Mouse (Mus musculus): ENCODE results near the gene Naa25.

Gene Naa25

DNA sequence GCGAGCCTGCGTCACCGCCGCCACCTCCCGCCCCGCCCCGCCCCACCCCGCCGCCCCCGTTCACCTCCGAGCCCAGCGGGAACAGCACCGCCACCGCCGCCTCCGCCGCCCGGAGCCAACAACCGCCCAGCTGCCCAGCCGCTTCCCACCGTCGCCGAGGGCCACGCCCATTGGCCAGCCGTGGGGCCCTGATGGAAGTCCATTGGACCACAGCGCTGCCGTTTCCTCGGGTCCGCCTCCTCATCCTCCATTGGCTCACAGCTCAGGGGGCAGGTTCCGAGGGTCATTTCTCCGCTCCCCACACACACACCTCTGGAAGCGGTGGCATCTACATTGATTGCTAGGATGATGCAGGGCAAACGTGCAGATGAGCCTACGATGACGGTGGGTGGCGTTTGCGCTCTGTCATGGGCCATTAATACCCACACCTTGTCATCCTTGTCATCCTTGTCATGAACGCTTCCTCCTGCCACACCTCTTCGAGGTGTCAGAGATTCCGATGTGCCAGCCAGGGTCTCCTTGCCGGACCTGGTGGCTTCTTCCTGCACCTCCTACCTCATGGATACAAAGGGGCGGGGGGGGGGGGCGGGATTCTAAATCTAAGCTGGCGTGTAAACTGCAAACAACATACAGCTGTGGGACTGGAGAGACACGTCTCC, 12.1 kb upstream of the Naa25 start, which contains the start of gene Trafd1:
Gene Trafd1 (minus strand): TSS at position 172 of the 659 bp plus-strand sequence.
- no peaks in the 10 kb centered on the region for H3K27me3 ChIP-seq (ENCODE audit: control insufficient read depth, insufficient read depth, low read length, poor library complexity, severe bottlenecking)
- H3K36me3 ChIP-seq (ENCODE audit: control insufficient read depth, insufficient read depth, low read length, poor library complexity, severe bottlenecking): 0 out of 2 replicates have a peak, but pooled peaks cover 3% of the 10 kb centered on the region
- DNase-seq (ENCODE audit: low read depth, low spot score): peak; percentile 93

DNA sequence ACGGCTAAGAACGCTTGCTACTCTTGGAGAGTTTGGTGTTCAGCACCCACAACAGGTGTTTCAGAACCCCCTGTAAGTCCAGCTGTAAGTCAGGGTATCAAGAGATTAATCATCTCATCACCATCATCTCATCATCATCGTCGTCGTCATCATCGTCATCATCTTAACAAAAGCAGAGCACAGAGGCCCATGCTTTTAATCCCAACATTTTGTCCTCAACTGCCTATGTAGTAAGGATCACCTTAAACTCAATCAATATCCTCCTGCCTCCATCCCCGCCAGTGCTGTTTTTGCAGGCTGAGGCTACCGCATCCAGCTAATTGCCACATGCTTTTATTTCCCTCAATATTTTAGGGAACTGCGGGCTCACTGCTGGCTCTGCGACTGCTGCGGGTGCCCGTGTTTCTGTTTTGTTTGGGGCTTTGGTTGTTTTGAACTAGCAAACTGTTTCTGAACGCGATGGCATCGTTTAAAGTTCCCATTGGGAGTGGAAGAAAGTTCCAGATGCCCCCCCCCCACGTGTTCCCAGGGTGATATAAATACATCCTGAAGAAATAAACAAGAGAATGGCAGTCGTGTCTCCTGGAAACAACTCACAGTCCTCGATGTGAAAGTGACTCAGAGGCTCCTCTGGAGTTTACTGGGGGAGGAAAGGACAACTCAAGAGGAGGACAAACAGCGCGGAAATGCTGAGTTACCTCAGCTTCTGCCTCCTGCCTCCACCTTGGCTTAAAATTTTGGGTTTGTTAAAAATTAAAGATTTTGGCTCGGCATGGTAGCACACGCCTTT, 11.4 kb upstream of the Naa25 start:
- DNase-seq (ENCODE audit: low read depth, low spot score): peak; percentile 19

DNA sequence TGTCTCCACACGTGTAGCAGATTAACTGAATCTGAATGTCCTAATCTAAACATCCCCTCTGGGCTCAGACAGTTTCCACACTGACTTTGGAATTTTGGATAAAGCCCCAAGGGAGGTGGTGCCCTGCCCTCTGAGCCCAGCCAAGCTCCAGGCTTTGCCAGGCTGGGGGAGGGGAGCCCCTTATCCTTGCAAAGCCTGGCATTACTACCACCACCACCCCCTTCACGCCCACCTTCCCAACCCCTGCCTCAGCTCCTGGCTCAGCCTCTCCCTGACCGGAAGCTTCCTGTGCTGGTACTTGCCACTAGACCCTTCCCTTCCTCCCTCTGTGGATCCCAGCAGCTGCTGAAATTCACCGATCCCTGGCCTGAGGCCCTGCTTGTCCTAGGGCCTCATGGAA, 10.6 kb upstream of the Naa25 start:
- Histone ChIP-seq H3K36me3 (ENCODE audit: control insufficient read depth, insufficient read depth, low read length, poor library complexity, severe bottlenecking) (0 out of 2 replicates have a peak, but pooled peaks cover 2% of the 10 kb centered on the region), H3K27me3 (ENCODE audit: control insufficient read depth, insufficient read depth, low read length, poor library complexity, severe bottlenecking) (no peaks in the 10 kb centered on the region)
- DNase-seq (ENCODE audit: low read depth, low spot score): no peak

More for the DNA sequence above, 11.4 kb upstream of the Naa25 start:
- H3K36me3 ChIP-seq (ENCODE audit: control insufficient read depth, insufficient read depth, low read length, poor library complexity, severe bottlenecking): 0 out of 2 replicates have a peak, but pooled peaks cover 2% of the 10 kb centered on the region
- H3K27me3 ChIP-seq (ENCODE audit: control insufficient read depth, insufficient read depth, low read length, poor library complexity, severe bottlenecking): no peaks in the 10 kb centered on the region

DNA sequence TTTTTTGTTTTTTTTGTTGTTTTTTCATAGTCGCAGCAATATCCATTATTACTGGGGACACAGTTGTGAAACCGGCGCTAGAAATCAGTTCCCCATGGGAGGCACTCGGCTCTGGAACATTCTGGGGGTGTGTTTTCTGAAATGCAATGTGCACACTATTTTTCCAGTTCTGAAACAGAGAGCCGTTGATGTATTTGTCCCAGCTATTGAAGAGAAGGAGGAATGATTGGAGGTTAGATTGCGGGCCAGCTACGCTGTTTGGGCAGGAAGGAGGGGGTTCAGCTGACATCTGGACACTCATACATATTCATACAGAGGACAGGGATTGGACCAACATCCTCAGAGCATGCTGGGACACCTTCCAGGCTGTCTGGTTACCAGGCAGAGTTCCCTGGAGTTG, 8.6 kb upstream of the Naa25 start:
- DNase-seq (ENCODE audit: low read depth, low spot score): no peak
- H3K27me3 ChIP-seq (ENCODE audit: control insufficient read depth, insufficient read depth, low read length, poor library complexity, severe bottlenecking): no peaks in the 10 kb centered on the region
- H3K36me3 ChIP-seq (ENCODE audit: control insufficient read depth, insufficient read depth, low read length, poor library complexity, severe bottlenecking): no peaks in the 10 kb centered on the region

DNA sequence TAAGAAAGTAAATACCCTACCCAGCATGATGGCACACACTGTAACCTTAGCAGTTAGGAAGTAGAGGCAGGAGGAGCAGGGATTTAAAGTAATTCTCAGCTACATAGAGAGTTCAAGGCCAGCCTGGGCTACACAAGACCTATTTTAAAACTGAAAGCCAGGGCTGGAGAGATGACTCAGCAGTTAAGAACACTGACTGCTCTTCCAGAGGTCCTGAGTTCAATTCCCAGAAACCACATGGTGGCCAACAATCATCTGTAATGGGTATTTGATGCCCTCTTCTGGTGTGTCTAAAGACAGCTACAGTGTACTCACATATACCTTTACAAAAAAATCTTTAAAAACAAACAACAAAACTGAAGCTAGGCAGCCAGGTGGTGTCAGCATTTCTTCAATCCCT, 8.0 kb upstream of the Naa25 start:
- no peaks in the 10 kb centered on the region for H3K27me3 ChIP-seq (ENCODE audit: control insufficient read depth, insufficient read depth, low read length, poor library complexity, severe bottlenecking)
- H3K36me3 ChIP-seq (ENCODE audit: control insufficient read depth, insufficient read depth, low read length, poor library complexity, severe bottlenecking): no peaks in the 10 kb centered on the region
- no peak for DNase-seq (ENCODE audit: low read depth, low spot score)

DNA sequence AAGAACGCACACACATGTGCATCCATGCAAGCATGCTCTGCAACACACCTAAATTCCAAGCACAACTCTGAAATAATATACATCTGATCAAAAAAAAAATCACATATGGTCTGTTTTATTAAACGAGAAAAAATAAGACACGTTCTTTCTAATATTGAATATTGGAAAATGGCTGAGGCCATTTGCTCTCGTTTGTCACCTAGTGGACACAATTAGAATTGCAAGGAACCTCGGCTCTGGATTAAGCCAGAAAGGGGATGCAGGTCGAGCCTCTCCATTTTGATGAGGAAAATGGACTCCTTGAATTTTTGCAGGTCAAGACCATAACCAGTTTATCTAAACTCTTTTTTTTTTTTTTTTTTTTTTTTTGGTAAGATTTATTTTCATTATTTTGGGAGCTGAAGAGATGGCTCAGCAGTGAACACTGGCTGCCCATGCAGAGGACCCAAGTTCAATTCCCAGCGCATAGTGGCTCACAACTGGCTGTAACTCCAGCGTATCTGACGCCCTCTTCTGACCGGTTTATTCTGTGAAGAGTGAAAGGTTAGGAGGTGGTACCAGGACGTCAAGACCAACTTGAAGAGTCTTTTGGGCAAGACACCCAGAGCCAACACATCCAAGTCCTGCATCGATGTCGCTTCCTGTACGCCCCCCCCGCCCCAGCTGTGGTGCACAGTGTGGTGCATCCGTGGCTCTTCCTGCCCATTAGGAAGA, 4.9 kb upstream of the Naa25 start:
- no peaks in the 10 kb centered on the region for H3K36me3 ChIP-seq (ENCODE audit: control insufficient read depth, insufficient read depth, low read length, poor library complexity, severe bottlenecking)
- H3K27me3 ChIP-seq (ENCODE audit: control insufficient read depth, insufficient read depth, low read length, poor library complexity, severe bottlenecking): no peaks in the 10 kb centered on the region
- peak; percentile 70 for DNase-seq (ENCODE audit: low read depth, low spot score)

DNA sequence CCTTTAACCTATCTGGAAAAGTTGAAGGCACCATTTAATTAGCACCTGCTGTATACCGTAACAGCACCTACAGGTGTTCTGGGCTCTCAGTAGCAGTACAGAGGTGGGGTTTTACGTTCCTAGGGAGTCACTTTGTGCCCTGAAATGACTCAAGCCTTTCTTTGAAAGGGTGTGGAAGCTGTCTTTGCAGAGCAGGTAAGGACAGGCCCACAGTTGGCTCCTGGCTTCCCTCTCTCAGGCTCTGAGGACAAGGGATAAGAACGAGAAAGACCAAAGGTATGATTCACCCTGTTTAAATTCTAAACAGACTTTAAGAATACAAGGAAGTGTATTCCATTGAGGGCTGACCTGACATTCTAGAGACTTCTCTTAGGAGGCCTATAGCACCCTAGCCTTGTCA, 4.3 kb upstream of the Naa25 start:
- Histone ChIP-seq H3K36me3 (ENCODE audit: control insufficient read depth, insufficient read depth, low read length, poor library complexity, severe bottlenecking) (no peaks in the 10 kb centered on the region), H3K27me3 (ENCODE audit: control insufficient read depth, insufficient read depth, low read length, poor library complexity, severe bottlenecking) (no peaks in the 10 kb centered on the region)
- no peak for DNase-seq (ENCODE audit: low read depth, low spot score)

DNA sequence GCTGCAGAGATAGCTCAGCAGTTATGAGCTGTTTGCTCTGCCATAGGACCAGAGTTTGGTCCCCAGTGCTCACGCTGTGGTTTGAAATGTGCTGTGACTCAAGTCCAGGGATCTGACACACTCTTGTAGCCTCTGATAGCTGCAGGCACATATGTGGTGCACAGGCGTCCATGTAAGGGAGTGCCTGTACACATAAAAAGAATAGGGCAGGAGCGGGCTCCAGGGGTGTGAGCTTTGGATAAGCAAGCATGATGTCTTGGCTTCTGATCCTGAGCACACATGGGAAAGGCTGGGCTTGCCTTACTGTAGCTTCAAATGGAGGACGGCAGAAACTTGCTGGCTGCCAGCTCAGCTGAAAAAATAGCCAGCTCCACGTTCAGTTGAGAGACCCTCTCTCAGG, 2.1 kb upstream of the Naa25 start:
- no peak for DNase-seq (ENCODE audit: low read depth, low spot score)
- Histone ChIP-seq H3K36me3 (ENCODE audit: control insufficient read depth, insufficient read depth, low read length, poor library complexity, severe bottlenecking) (no peaks in the 10 kb centered on the region), H3K27me3 (ENCODE audit: control insufficient read depth, insufficient read depth, low read length, poor library complexity, severe bottlenecking) (no peaks in the 10 kb centered on the region)

DNA sequence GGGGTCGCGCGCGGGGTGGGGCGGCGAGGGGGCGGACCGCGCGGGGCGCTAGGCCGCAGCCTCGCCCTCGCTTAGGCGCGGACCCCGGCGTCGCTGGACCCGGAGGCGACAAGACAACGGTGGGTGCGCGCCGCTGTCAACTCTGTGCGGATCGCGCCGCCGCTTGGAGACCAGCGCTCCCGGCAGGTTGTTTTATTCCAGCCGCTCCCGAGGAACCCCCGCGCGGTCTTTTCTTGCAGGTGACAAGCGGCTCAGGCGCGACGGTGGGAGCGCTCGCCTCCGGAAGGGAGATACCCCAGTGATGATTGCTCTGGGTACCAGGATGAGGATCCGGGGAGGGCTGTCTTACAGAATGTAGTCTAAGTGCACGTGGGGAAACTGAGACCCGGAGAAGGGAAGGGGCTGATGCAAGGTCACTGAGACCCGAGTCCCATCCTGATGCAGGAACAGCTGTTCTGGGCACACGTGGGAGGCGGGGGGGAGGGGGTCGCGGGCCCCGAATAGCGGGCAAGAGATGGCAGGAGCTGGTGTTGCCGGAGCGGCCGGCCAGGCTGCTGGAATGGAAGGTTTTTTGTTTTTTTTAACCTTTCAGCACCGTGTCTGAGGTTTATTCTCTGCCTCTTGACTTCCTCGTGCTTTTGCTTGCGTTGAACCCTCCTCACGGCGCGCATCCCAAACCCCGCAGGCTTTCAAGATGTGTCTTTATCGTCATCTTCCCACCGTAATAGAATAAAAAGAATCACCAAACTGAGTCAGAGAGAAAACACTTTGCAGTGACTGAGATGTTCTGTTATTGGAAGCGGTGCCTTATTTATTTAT, 619 bp downstream of the Naa25 start:
- peak; percentile 31 for DNase-seq (ENCODE audit: low read depth, low spot score)
- H3K36me3 ChIP-seq (ENCODE audit: control insufficient read depth, insufficient read depth, low read length, poor library complexity, severe bottlenecking): no peaks in the 10 kb centered on the region
- H3K27me3 ChIP-seq (ENCODE audit: control insufficient read depth, insufficient read depth, low read length, poor library complexity, severe bottlenecking): no peaks in the 10 kb centered on the region

DNA sequence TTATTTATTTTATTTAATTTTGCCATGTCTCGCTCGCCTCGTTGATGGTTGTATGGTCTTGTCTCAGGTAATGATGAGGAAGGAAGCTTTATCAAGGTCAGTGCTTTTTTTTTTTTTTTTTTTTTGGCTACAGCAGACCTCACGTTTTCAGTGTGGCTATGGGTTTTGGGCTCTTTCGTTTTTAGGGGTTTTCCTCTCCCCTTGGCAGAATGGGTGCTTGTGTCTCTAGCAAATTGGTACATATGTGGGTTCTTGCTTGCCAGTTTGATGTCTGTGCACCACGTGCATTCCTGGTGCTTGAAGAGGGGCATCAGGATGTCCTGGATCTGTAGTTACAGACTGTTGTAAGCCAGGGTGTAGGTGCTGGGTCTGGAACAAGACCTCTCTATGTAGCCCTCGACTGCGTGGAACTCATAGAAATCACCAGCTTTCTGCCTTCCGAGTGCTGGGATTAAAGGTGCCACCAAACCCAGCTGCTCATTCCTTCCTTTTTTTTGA, 1.3 kb downstream of the Naa25 start:
- Histone ChIP-seq H3K36me3 (ENCODE audit: control insufficient read depth, insufficient read depth, low read length, poor library complexity, severe bottlenecking) (no peaks in the 10 kb centered on the region), H3K27me3 (ENCODE audit: control insufficient read depth, insufficient read depth, low read length, poor library complexity, severe bottlenecking) (no peaks in the 10 kb centered on the region)
- no peak for DNase-seq (ENCODE audit: low read depth, low spot score)

DNA sequence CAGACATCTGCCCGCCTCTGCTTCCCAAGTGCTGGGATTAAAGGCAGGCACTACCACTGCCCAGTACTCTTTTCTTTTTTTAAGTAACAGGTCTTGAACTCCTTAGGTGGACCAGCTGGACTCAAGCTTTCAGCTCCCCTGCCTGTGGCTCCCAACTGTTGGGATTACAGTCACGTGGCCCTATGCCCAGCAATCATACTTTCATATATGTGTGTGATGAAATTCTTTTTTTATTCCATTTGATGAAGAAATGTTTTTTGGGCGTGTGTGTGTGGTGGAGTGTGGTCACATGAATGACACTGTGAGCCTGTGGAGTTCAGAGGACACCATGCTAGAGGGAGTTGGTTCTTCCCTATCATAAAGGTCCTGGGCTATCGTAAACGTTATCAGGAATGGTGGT, 1.8 kb downstream of the Naa25 start:
- no peaks in the 10 kb centered on the region for H3K27me3 ChIP-seq (ENCODE audit: control insufficient read depth, insufficient read depth, low read length, poor library complexity, severe bottlenecking)
- DNase-seq (ENCODE audit: low read depth, low spot score): no peak

DNA sequence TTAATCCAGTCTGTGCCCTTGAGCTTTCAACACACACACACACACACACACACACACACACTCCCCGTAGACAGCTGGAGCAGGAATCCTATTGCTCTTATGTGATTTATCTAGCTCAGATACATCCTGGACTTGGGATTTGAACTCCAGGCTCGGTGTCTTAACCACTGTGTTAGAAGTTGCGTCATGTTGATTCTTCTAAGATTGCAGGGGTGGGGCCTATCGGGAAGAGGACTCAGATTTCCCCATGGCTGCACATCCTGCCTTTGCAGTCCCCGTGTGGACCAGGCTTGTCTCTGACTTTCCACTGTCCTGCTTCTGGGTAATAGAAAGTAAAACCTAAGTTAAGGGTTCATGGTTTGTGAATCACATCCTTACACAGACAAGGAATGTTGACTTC, 2.3 kb downstream of the Naa25 start:
- DNase-seq (ENCODE audit: low read depth, low spot score): no peak
- Histone ChIP-seq H3K27me3 (ENCODE audit: control insufficient read depth, insufficient read depth, low read length, poor library complexity, severe bottlenecking) (no peaks in the 10 kb centered on the region), H3K36me3 (ENCODE audit: control insufficient read depth, insufficient read depth, low read length, poor library complexity, severe bottlenecking) (no peaks in the 10 kb centered on the region)

More for the DNA sequence above, 1.8 kb downstream of the Naa25 start:
- H3K36me3 ChIP-seq (ENCODE audit: control insufficient read depth, insufficient read depth, low read length, poor library complexity, severe bottlenecking): no peaks in the 10 kb centered on the region

DNA sequence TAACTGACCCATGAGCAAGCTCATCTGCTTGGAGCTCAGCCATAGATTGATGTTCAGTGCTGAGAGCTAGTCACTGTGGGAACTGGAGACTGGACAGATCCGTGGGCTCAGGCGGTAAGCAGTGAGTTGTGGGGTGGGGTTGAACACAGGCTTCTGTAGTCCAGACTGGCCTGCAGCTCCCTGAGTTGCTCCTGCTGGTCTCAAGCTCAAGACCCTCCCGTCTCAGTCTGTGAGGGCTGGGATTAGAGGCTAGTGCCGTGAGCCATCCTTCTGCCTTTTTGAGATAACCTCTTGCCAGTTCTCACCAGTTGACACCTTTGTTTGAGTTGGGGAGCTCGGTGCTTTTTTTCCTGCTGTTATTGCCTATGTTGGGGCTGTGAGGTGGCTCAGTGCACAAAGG, 3.1 kb downstream of the Naa25 start:
- no peaks in the 10 kb centered on the region for H3K27me3 ChIP-seq (ENCODE audit: control insufficient read depth, insufficient read depth, low read length, poor library complexity, severe bottlenecking)
- DNase-seq (ENCODE audit: low read depth, low spot score): no peak
- no peaks in the 10 kb centered on the region for H3K36me3 ChIP-seq (ENCODE audit: control insufficient read depth, insufficient read depth, low read length, poor library complexity, severe bottlenecking)

DNA sequence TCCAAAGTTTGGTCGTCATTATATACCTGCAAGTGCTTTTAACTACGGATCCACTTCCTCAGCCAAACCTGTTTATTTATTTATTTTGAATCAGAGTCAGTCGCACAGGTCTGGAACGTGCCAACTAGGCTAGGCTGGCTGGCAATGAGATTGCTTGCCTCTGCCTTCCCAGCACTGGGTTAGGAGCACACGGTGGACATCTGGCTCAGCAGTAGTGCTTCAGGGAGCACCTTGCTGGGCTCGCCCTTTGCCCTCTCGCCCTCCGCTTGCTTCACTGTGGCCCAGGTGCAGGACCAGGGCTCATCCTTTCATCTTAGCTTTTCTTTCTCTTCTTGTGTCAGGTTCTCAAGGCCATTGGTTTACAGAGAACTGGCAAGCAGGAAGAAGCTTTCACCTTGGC, 10.1 kb downstream of the Naa25 start:
- Histone ChIP-seq H3K36me3 (ENCODE audit: control insufficient read depth, insufficient read depth, low read length, poor library complexity, severe bottlenecking) (peaks cover 17% of the 10 kb centered on the region; the same call in 1 of the 2 replicates), H3K27me3 (ENCODE audit: control insufficient read depth, insufficient read depth, low read length, poor library complexity, severe bottlenecking) (no peaks in the 10 kb centered on the region)
- DNase-seq (ENCODE audit: low read depth, low spot score): no peak
